Mouse (Mus musculus) bone marrow, adult 2 months (tissue): Measurements from ENCODE around the gene Bcat2.

Experiments used
- CTCF ChIP-seq: fragments of 200-500 bp; IDR thresholded peaks from 2 replicates; pipeline ENCODE4 v1.5.1; 2011; ENCODE audit warnings: low read length, control low read depth; ENCODE audit not compliant: control insufficient read depth, insufficient read depth
- POLR2A ChIP-seq: fragments of 200-500 bp; IDR thresholded peaks from 2 replicates; pipeline ENCODE4 v1.6.1; 2011; ENCODE audit warnings: low read depth, mild to moderate bottlenecking, control low read depth, low read length, borderline replicate concordance; ENCODE audit not compliant: control insufficient read depth

GRCm38 (mm10) chr7:45540213-45540612 is 29.7 kb upstream of the Bcat2 start:
- no peak for TF ChIP-seq CTCF
- no peak for TF ChIP-seq POLR2A
